Mouse (Mus musculus) layer of hippocampus, adult 8-10 months (tissue): ENCODE results near the gene Fam78a. TPM values are rescaled to one million over a fixed set of nuclear protein-coding genes. Genes with fewer than 3 reads are reported as not detected.

Experiments used
- DNase-seq, 2 experiments: peaks; one replicate each; pipeline ENCODE4 v3.0.0; 2022; ENCODE audit warnings: low spot score in 2 of 2
- total RNA-seq, 4 experiments: library from RNA; stranded (reverse); gene quantifications; 2 replicates each; pipeline ENCODE4 v1.2.4; 2022

The Fam78a gene
- total RNA-seq, 4 experiments from 2014 or later, result 4.3 to 6.2 (median 5.3) TPM

GRCm38 (mm10) chr2:32068811-32069607 is 15.6 kb downstream of the Fam78a start:
- DNase-seq, result no peak

- no peak for DNase-seq
Measured at GRCm38 (mm10) chr2:32066005-32066404, 18.7 kb downstream of the Fam78a start.

GRCm38 (mm10) chr2:32065371-32065791 is 19.3 kb downstream of the Fam78a start:
- DNase-seq, result no peak

- DNase-seq, result no peak
Measured at GRCm38 (mm10) chr2:32064913-32065312, 19.7 kb downstream of the Fam78a start.

GRCm38 (mm10) chr2:32063451-32064151 is 21.1 kb downstream of the Fam78a start:
- DNase-seq, result no peak

GRCm38 (mm10) chr2:32062626-32063410 is 21.8 kb downstream of the Fam78a start:
- DNase-seq, result no peak

- DNase-seq, result no peak
Measured at GRCm38 (mm10) chr2:32061722-32062505, 22.7 kb downstream of the Fam78a start.

GRCm38 (mm10) chr2:32061189-32061588 is 23.5 kb downstream of the Fam78a start:
- DNase-seq, result no peak

- no peak for DNase-seq
Measured at GRCm38 (mm10) chr2:32060228-32060805, 24.3 kb downstream of the Fam78a start.

GRCm38 (mm10) chr2:32059613-32060012 is 25.0 kb downstream of the Fam78a start:
- no peak for DNase-seq

GRCm38 (mm10) chr2:32058716-32059115 is 25.9 kb downstream of the Fam78a start:
- DNase-seq, result no peak

GRCm38 (mm10) chr2:32058241-32058640 is 26.4 kb downstream of the Fam78a start:
- DNase-seq, result no peak

GRCm38 (mm10) chr2:32057794-32058193 is 26.9 kb downstream of the Fam78a start:
- no peak for DNase-seq

- no peak for DNase-seq
Measured at GRCm38 (mm10) chr2:32057360-32057759, 27.3 kb downstream of the Fam78a start.

- DNase-seq, result no peak
Measured at GRCm38 (mm10) chr2:32056524-32056923, 28.1 kb downstream of the Fam78a start.

GRCm38 (mm10) chr2:32055357-32055965 is 29.2 kb downstream of the Fam78a start:
- DNase-seq, result no peak

- no peak for DNase-seq
Measured at GRCm38 (mm10) chr2:32052418-32052817, 32.2 kb downstream of the Fam78a start.

- no peak for DNase-seq
Measured at GRCm38 (mm10) chr2:32051791-32052190, 32.9 kb downstream of the Fam78a start.

GRCm38 (mm10) chr2:32047323-32047722 is 37.3 kb downstream of the Fam78a start:
- DNase-seq, result no peak

GRCm38 (mm10) chr2:32046009-32046408 is 38.6 kb downstream of the Fam78a start:
- no peak for DNase-seq
